Mouse (Mus musculus) bone marrow macrophage, adult 2 months (primary cell): ENCODE data around the gene Sectm1b.
"Not testable (repeated sequence)": the region's sequence is repeated elsewhere in the genome, so short reads cannot be mapped to it uniquely, and the experiment has no call there.

Experiments
- CTCF ChIP-seq: IDR thresholded peaks from 2 replicates; pipeline ENCODE4 v1.5.1; 2012; ENCODE audit warnings: low read depth, mild to moderate bottlenecking, low read length, moderate library complexity
- POLR2A ChIP-seq: IDR thresholded peaks from 2 replicates; pipeline ENCODE4 v1.6.1; 2012; ENCODE audit warnings: mild to moderate bottlenecking, low read depth, low read length, borderline replicate concordance

DNA sequence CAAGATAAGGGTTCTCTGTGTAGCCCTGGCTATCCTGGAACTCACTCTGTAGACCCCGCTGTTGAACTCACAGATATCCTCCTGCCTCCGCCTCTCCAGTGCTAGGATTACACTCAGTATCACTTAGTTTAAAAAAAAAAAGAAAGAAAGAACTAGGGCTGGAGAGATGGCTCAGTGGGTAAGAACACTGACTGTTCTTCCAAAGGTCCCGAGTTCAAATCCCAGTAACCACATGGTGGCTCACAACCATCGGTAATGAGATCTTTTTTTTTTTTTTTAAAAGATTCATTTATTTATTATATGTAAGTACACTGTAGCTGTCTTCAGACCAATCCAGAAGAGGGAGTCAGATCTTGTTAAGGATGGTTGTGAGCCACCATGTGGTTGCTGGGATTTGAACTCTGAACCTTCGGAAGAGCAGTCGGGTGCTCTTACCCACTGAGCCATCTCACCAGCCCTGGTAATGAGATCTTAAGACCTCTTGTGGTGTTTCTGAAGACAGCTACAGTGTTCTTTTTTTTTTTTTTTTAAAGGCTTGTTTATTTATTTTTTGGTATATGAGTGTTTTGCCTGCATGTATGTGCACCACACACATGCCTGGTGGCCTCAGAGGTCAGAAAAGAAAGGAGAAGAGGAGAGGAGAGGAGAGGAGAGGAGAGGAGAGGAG, 2.8 kb downstream of the Sectm1b start:
- TF ChIP-seq CTCF, POLR2A: not testable (repeated sequence)
